Mouse (Mus musculus): ENCODE measurements at regions not wholly inside any gene's neighbourhood (a gene's known extent, or its start where the extent isn't known, plus 50 kb on each side); places are given as distances from the start of the nearest gene placed in this dataset.

- WGBS: 47% methylated on average over 13 of the region's 13 CpGs
- no peaks in the 10 kb centered on the region for H3K9me3 ChIP-seq
- H3K9ac ChIP-seq: no peak overlapping the region
- no peaks in the 10 kb centered on the region for H3K36me3 ChIP-seq
- peaks cover 3% of the 10 kb centered on the region; the same call in 1 of the 2 replicates for H3K4me1 ChIP-seq
- H3K4me2 ChIP-seq: no peak overlapping the region
- H3K27ac ChIP-seq: no peak overlapping the region
- H3K27me3 ChIP-seq: no peaks in the 10 kb centered on the region
- H3K4me3 ChIP-seq: no peak overlapping the region
- no peak for ATAC-seq (ENCODE audit: insufficient number of reproducible peaks, low FRiP score, low TSS enrichment, low read depth)
These were observed 172.9 kb downstream of the Moxd1 start for GRCm38 (mm10) chr10:24395999-24396784.

DNA sequence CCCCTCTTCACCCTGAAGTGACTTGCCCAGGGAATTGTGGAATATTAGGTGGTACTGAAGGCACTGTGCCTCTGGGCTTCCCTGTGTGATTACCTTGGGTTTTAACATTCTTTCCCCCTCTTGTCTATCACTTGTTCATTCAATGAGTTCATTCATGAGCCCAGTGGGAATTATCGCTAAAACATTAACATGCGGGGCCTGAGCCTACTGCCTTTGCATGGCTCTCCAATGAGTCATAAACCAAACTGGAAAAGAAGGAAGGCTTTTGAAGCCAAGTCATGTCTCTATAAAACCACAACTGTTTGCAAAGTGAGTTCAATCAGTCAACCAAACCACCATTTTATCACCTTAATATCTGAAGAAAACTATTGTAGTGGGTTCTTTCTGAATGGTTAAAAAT is 173.8 kb downstream of the Moxd1 start:
- Histone ChIP-seq H3K4me1 (peaks cover 3% of the 10 kb centered on the region; the same call in 1 of the 2 replicates), H3K4me2 (no peak overlapping the region), H3K9ac (no peak overlapping the region), H3K36me3 (no peaks in the 10 kb centered on the region), H3K27ac (no peak overlapping the region), H3K9me3 (no peaks in the 10 kb centered on the region), H3K4me3 (no peak overlapping the region), H3K27me3 (no peaks in the 10 kb centered on the region)
- 56% methylated on average over 2 of the region's 2 CpGs for WGBS
- ATAC-seq (ENCODE audit: insufficient number of reproducible peaks, low FRiP score, low TSS enrichment, low read depth): no peak

DNA sequence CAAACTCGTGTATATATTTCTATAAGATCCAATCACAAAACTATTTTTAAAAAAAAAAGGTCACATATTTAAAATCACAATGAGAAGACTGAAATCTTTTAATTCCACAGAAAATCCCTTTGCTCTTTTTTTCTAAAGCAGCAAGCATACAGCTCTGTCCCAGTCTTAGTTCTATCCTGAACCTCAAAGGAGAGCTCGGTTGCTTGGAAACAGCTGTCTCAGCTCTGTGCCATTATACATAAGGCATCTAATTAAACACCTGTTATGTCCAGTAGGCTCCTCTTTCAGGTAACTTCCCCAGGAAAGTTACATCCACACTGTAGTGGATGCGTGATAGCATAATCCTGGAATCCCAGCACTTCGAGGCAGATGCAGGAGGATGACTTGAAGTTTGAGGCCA is 181.5 kb downstream of the Moxd1 start:
- Histone ChIP-seq H3K4me2 (no peak overlapping the region), H3K4me1 (no peaks in the 10 kb centered on the region), H3K27ac (no peak overlapping the region), H3K4me3 (no peak overlapping the region), H3K36me3 (no peaks in the 10 kb centered on the region), H3K27me3 (no peaks in the 10 kb centered on the region), H3K9ac (no peak overlapping the region), H3K9me3 (no peaks in the 10 kb centered on the region)
- ATAC-seq (ENCODE audit: insufficient number of reproducible peaks, low FRiP score, low TSS enrichment, low read depth): no peak
- WGBS: 63% methylated on average over 4 of the region's 4 CpGs

GRCm38 (mm10) chr10:24406953-24407352 is 183.6 kb downstream of the Moxd1 start:
- Histone ChIP-seq H3K27me3 (no peaks in the 10 kb centered on the region), H3K4me3 (no peak overlapping the region), H3K9me3 (no peaks in the 10 kb centered on the region), H3K27ac (no peak overlapping the region), H3K4me1 (no peaks in the 10 kb centered on the region), H3K9ac (no peak overlapping the region), H3K36me3 (no peaks in the 10 kb centered on the region), H3K4me2 (no peak overlapping the region)
- no peak for ATAC-seq (ENCODE audit: insufficient number of reproducible peaks, low FRiP score, low TSS enrichment, low read depth)
- WGBS: 85% methylated on average over 3 of the region's 3 CpGs

GRCm38 (mm10) chr10:24407411-24408227 is 184.3 kb downstream of the Moxd1 start:
- no peak overlapping the region for H3K27ac ChIP-seq
- H3K36me3 ChIP-seq: no peaks in the 10 kb centered on the region
- H3K9me3 ChIP-seq: no peaks in the 10 kb centered on the region
- 71% methylated on average over 6 of the region's 6 CpGs for WGBS
- H3K4me1 ChIP-seq: no peaks in the 10 kb centered on the region
- no peak overlapping the region for H3K4me3 ChIP-seq
- no peak overlapping the region for H3K4me2 ChIP-seq
- ATAC-seq (ENCODE audit: insufficient number of reproducible peaks, low FRiP score, low TSS enrichment, low read depth): no peak
- H3K27me3 ChIP-seq: no peaks in the 10 kb centered on the region
- no peak overlapping the region for H3K9ac ChIP-seq

DNA sequence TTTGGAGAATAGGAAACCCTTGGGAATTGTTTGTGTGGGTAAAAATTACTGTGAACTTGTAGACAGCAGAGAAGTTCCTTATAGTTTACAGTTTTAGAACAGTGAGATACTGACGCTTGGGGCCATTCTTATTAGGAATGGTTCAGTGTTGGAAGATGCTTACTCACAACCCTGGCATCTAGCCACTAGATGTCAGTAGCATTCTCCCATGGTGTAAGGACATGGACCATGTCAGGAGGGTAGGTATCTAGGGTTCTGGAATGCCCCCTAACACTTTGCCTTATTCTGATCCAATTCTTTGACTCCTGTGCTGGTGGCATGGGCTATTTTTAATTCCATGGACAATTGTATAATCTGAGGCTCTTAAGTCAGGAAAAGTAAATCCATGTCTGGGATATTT is 185.3 kb upstream of the Ccn2 start:
- no peaks in the 10 kb centered on the region for H3K27me3 ChIP-seq
- H3K4me3 ChIP-seq: no peak overlapping the region
- H3K27ac ChIP-seq: no peak overlapping the region
- H3K9me3 ChIP-seq: no peaks in the 10 kb centered on the region
- no peaks in the 10 kb centered on the region for H3K4me1 ChIP-seq
- H3K36me3 ChIP-seq: no peaks in the 10 kb centered on the region
- no peak overlapping the region for H3K9ac ChIP-seq
- 33% methylated on average over 1 of the region's 1 CpGs for WGBS
- no peak overlapping the region for H3K4me2 ChIP-seq
- ATAC-seq (ENCODE audit: insufficient number of reproducible peaks, low FRiP score, low TSS enrichment, low read depth): no peak

DNA sequence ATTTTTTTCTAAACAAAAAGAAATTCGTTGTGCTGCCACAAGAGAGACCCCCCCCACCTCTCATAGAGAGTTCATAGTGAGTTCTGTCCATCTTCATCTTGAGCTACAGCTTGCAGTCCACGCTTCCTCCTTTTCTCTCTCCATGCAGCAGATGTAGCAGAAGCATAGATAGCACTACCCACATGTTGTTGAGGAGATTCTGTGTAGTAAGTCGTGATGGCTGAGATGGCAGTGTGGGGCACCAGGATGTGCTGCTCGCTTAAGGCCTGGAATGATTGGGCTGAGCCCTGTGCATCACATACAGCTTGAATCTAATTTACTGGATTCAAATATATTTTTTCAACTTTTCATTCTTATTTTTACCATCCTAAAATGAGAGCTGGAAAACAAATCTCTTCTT is 184.4 kb upstream of the Ccn2 start:
- H3K9me3 ChIP-seq: no peaks in the 10 kb centered on the region
- no peak for ATAC-seq (ENCODE audit: insufficient number of reproducible peaks, low FRiP score, low TSS enrichment, low read depth)
- H3K27me3 ChIP-seq: no peaks in the 10 kb centered on the region
- no peaks in the 10 kb centered on the region for H3K36me3 ChIP-seq
- no peaks in the 10 kb centered on the region for H3K4me1 ChIP-seq
- no peak overlapping the region for H3K9ac ChIP-seq
- 79% methylated on average over 4 of the region's 4 CpGs for whole genome bisulfite sequencing
- no peak overlapping the region for H3K4me3 ChIP-seq
- no peak overlapping the region for H3K4me2 ChIP-seq
- H3K27ac ChIP-seq: no peak overlapping the region

DNA sequence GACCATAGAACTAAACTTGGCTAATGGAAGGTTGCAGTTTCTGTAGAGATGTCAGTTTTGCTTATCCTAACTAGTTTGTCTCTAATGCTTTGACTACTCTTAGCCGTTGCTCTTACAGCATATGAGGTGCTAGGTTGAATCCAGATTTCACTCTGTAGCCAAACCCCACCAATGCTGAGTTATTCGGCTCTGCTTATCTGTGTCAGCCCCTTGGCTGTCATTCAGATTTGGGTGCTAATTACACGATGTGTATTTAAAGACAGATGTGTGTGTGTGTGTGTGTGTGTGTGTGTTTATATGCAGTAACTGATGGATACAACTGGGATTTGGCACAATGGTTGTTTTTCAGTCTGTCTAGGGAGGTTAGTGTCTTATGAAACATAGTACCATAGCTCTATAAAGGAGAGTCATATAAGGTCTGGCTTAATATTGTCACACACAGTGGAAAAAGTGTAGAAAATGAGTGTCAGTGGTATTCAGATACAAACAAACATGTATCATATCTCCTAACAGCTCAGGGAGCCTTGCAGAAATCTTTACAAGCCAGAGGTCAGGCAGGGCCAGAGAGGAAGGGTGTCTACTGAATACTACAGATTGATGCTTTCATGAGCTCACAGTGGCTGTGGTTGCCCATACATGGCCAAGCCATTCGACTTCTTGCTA is 172.6 kb upstream of the Ccn2 start:
- no peak overlapping the region for H3K27ac ChIP-seq
- ATAC-seq (ENCODE audit: insufficient number of reproducible peaks, low FRiP score, low TSS enrichment, low read depth): no peak
- H3K9me3 ChIP-seq: no peaks in the 10 kb centered on the region
- H3K27me3 ChIP-seq: no peaks in the 10 kb centered on the region
- 74% methylated on average over 4 of the region's 4 CpGs for WGBS
- H3K9ac ChIP-seq: no peak overlapping the region
- no peak overlapping the region for H3K4me2 ChIP-seq
- no peaks in the 10 kb centered on the region for H3K4me1 ChIP-seq
- no peaks in the 10 kb centered on the region for H3K36me3 ChIP-seq
- no peak overlapping the region for H3K4me3 ChIP-seq

DNA sequence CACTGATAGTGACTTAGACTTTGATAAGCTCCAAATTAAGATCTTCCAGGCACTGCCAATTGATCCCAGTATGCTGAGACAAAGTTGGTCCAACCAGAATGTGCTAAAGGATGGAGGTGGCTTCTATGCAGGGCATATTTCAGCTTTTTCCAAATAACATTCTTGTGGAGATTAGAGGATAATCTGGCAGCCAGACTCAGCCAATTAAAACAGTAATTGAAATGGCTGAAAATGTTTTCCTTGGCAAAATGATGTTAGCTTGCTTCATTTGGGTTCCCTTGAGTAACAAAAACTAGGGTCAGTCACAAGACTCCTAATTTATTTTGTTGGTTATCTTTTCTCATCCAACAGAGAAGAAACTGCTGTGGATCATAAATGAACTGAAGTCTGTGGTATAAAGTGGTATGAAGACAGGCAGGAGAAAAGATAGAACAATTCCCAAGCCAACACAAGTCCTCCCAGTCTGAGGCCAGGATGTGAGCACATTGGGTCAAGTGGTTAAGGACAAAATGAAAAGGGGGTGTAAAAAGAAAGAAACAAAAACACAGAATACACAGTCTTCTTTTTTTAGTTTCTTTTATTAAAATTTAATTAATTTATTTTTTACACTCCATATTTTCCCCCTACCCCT is 161.4 kb upstream of the Ccn2 start:
- Histone ChIP-seq H3K36me3 (no peaks in the 10 kb centered on the region), H3K9ac (no peak overlapping the region), H3K4me2 (no peak overlapping the region), H3K27me3 (no peaks in the 10 kb centered on the region), H3K27ac (no peak overlapping the region), H3K4me3 (no peak overlapping the region), H3K4me1 (no peaks in the 10 kb centered on the region), H3K9me3 (no peaks in the 10 kb centered on the region)
- ATAC-seq (ENCODE audit: insufficient number of reproducible peaks, low FRiP score, low TSS enrichment, low read depth): no peak

GRCm38 (mm10) chr10:24437177-24437576 is 158.1 kb upstream of the Ccn2 start:
- Histone ChIP-seq H3K27ac (no peak overlapping the region), H3K9ac (no peak overlapping the region), H3K27me3 (no peaks in the 10 kb centered on the region), H3K4me3 (no peak overlapping the region), H3K4me2 (no peak overlapping the region), H3K4me1 (no peaks in the 10 kb centered on the region), H3K9me3 (no peaks in the 10 kb centered on the region), H3K36me3 (no peaks in the 10 kb centered on the region)
- ATAC-seq (ENCODE audit: insufficient number of reproducible peaks, low FRiP score, low TSS enrichment, low read depth): no peak
- WGBS: 50% methylated on average over 2 of the region's 2 CpGs

DNA sequence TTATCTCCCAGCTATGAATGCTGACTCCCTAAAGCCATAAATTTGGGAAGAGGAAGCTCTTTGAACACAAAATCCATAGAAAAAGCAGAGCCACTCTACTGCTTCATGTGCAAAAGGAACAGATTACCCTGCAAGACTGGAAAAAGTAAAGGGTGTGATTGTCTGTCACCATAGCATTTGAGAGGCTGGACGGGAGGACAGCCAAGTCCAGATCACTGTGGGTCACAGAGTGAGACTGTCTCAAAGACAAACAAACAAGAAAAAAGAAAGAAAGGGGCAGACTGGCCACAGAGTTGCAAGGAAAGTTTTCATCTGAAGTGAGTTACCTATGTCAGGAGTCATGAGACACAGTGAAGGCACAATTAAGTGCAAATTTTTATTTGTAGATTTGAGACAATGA is 150.7 kb upstream of the Ccn2 start:
- no peak for ATAC-seq (ENCODE audit: insufficient number of reproducible peaks, low FRiP score, low TSS enrichment, low read depth)
- no peaks in the 10 kb centered on the region for H3K27me3 ChIP-seq
- H3K4me3 ChIP-seq: no peak overlapping the region
- 49% methylated on average over 1 of the region's 1 CpGs for WGBS
- no peak overlapping the region for H3K4me2 ChIP-seq
- peaks cover 19% of the 10 kb centered on the region for H3K4me1 ChIP-seq
- no peaks in the 10 kb centered on the region for H3K9me3 ChIP-seq
- H3K36me3 ChIP-seq: no peaks in the 10 kb centered on the region
- H3K27ac ChIP-seq: no peak overlapping the region
- no peak overlapping the region for H3K9ac ChIP-seq

- WGBS: 77% methylated on average over 6 of the region's 6 CpGs
- Histone ChIP-seq H3K9ac (no peak overlapping the region), H3K27me3 (no peaks in the 10 kb centered on the region), H3K9me3 (no peaks in the 10 kb centered on the region), H3K27ac (no peak overlapping the region), H3K4me1 (peaks cover 19% of the 10 kb centered on the region), H3K4me3 (no peak overlapping the region), H3K36me3 (no peaks in the 10 kb centered on the region), H3K4me2 (no peak overlapping the region)
- ATAC-seq (ENCODE audit: insufficient number of reproducible peaks, low FRiP score, low TSS enrichment, low read depth): no peak
These were observed 150.2 kb upstream of the Ccn2 start for GRCm38 (mm10) chr10:24445036-24445435.
